18 mouse cellular contexts compared by ENCODE assay signal in genomic region chr14:55616844-55617243, GRCm38 (mm10). TPM values are rescaled to one million over a fixed set of nuclear protein-coding genes. Genes with fewer than 3 reads are reported as not detected.
A peak's percentile ranks its signal among the peaks of the same experiment; 100 is the strongest.
DNase-seq lines count a peak whose midpoint lies in the region; ATAC-seq and TF ChIP-seq lines count a peak whose summit lies in the region.
"Had no signal": no experiment of that assay in that cellular context is flagged by ENCODE, and none has a peak within 500 bp of the region (broad histone marks: within the 10 kb centered on the region; RNA-seq: fewer than 3 reads in every experiment).

No protein-coding gene starts in this region.

- no peak for ATAC-seq in kidney, embryonic 15.5 days (replicated peaks; ENCODE audit: low FRiP score)
- ATAC-seq in liver, embryonic 15.5 days (ENCODE audit: insufficient read depth): no peak
- ATAC-seq: forebrain, embryonic 15.5 days had no signal

- TF ChIP-seq CTCF in MEL (IDR thresholded peaks at IDR 0.05 in 2 of 3, conservative IDR thresholded peaks at IDR 0.05 in 1 of 3; ENCODE audit: control insufficient read depth in 1 of 3, insufficient read depth in 1 of 3, low read depth in 2 of 3, low read length in 3 of 3, poor library complexity in 1 of 3, severe bottlenecking in 1 of 3): no peak

- no peak for TF ChIP-seq EP300 in MEL (IDR thresholded peaks at IDR 0.05; ENCODE audit: low read depth in 1 of 2, low read length in 2 of 2)

- H3K79me2 ChIP-seq in MEL (ENCODE audit: control insufficient read depth, insufficient read depth, low read length, poor library complexity): no peaks in the 10 kb centered on the region

- no peaks in the 10 kb centered on the region for H3K9me3 ChIP-seq in kidney, embryonic 15.5 days (replicated peaks)
- no peaks in the 10 kb centered on the region for H3K9me3 ChIP-seq in liver, embryonic 15.5 days (replicated peaks)
- no peaks in the 10 kb centered on the region for H3K9me3 ChIP-seq in MEL (replicated peaks; ENCODE audit: insufficient read depth, low read length)
- H3K9me3 ChIP-seq: embryonic facial prominence, embryonic 12.5 days; forebrain, embryonic 15.5 days; G1E; hindbrain, embryonic 13.5 days had no signal

- no peak overlapping the region for H3K9ac ChIP-seq in kidney, embryonic 15.5 days
- no peak overlapping the region for H3K9ac ChIP-seq in liver, embryonic 15.5 days
- no peak overlapping the region for H3K9ac ChIP-seq in MEL (ENCODE audit: control insufficient read depth, low read depth, low read length, poor library complexity, severe bottlenecking)
- H3K9ac ChIP-seq: embryonic facial prominence, embryonic 12.5 days; forebrain, embryonic 15.5 days; hindbrain, embryonic 13.5 days had no signal

- no peaks in the 10 kb centered on the region for H3K27me3 ChIP-seq in kidney, embryonic 15.5 days
- no peaks in the 10 kb centered on the region for H3K27me3 ChIP-seq in liver, embryonic 15.5 days
- H3K27me3 ChIP-seq in MEL (ENCODE audit: control insufficient read depth in 1 of 2, insufficient read depth in 2 of 2, low read length in 2 of 2): no peaks in the 10 kb centered on the region
- H3K27me3 ChIP-seq: embryonic facial prominence, embryonic 12.5 days; forebrain, embryonic 15.5 days; hindbrain, embryonic 13.5 days had no signal

- peaks cover 12% of the 10 kb centered on the region for H3K4me1 ChIP-seq in kidney, embryonic 15.5 days
- H3K4me1 ChIP-seq in liver, embryonic 15.5 days (replicated peaks): peaks cover 67% of the 10 kb centered on the region
- H3K4me1 ChIP-seq in MEL (ENCODE audit: control insufficient read depth in 1 of 2, insufficient read depth in 2 of 2, low read length in 2 of 2): peaks cover 11 to 51% of the 10 kb centered on the region in 2 experiments
- H3K4me1 ChIP-seq: embryonic facial prominence, embryonic 12.5 days had no signal

- TF ChIP-seq POLR2A in MEL (IDR thresholded peaks at IDR 0.05; ENCODE audit: control insufficient read depth in 1 of 2, insufficient read depth in 1 of 2, low read depth in 1 of 2, low read length in 2 of 2, poor library complexity in 1 of 2): no peak

- no peak for DNase-seq in kidney, postnatal 36 days
- no peak for DNase-seq in liver
- no peak for DNase-seq in MEL (ENCODE audit: low read depth, low spot score)
- no peak for DNase-seq in urinary bladder, postnatal 10 days (ENCODE audit: low spot score)
- DNase-seq: adrenal gland, postnatal 10 days; cerebellum, adult 11-12 months; cerebellum, adult 9-10 months; cerebellum, postnatal 25 days; gastrocnemius, postnatal 36 days; heart, adult 11 months; heart, postnatal 10 days had no signal

- H3K36me3 ChIP-seq in kidney, embryonic 15.5 days: no peaks in the 10 kb centered on the region
- no peaks in the 10 kb centered on the region for H3K36me3 ChIP-seq in liver, embryonic 15.5 days (replicated peaks)
- peaks cover 0 to 27% of the 10 kb centered on the region in 2 experiments; a peak in 2 of 4 replicates for H3K36me3 ChIP-seq in MEL (ENCODE audit: control insufficient read depth in 1 of 2, insufficient read depth in 2 of 2, low read length in 2 of 2)
- H3K36me3 ChIP-seq: embryonic facial prominence, embryonic 12.5 days; forebrain, embryonic 15.5 days; hindbrain, embryonic 13.5 days had no signal

- H3K4me3 ChIP-seq in kidney, embryonic 15.5 days (replicated peaks): no peak overlapping the region
- H3K4me3 ChIP-seq in liver, embryonic 15.5 days (replicated peaks): no peak overlapping the region
- no peak overlapping the region for H3K4me3 ChIP-seq in MEL (ENCODE audit: control insufficient read depth in 1 of 2, insufficient read depth in 1 of 2, low read depth in 2 of 2, low read length in 2 of 2)
- H3K4me3 ChIP-seq: embryonic facial prominence, embryonic 12.5 days; forebrain, embryonic 15.5 days; hindbrain, embryonic 13.5 days had no signal

- 75% methylated on average over 2 of the region's 2 CpGs for WGBS in kidney, embryonic 15.5 days
- 50% methylated on average over 2 of the region's 2 CpGs for WGBS in liver, embryonic 15.5 days (ENCODE audit: insufficient replicate concordance)

- no peak for TF ChIP-seq RAD21 in MEL (IDR thresholded peaks at IDR 0.05; ENCODE audit: low read depth, low read length)

- 0 out of 2 replicates have a peak overlapping the region, but pooled peaks have one; percentile 41 for H3K27ac ChIP-seq in kidney, embryonic 15.5 days
- peak overlapping the region; percentile 86 for H3K27ac ChIP-seq in liver, embryonic 15.5 days (replicated peaks)
- no peak overlapping the region for H3K27ac ChIP-seq in MEL (ENCODE audit: control insufficient read depth, low read depth, low read length)
- H3K27ac ChIP-seq: embryonic facial prominence, embryonic 12.5 days; forebrain, embryonic 15.5 days; hindbrain, embryonic 13.5 days had no signal

- no peak overlapping the region for H3K4me2 ChIP-seq in kidney, embryonic 15.5 days
- H3K4me2 ChIP-seq in liver, embryonic 15.5 days: no peak overlapping the region; the same call in 1 of the 2 replicates
- H3K4me2 ChIP-seq: forebrain, embryonic 15.5 days had no signal

TF ChIP-seq in MEL, 35 proteins besides CTCF, POLR2A, EP300 and RAD21:
- no peak for TF ChIP-seq KAT2A (conservative IDR thresholded peaks at IDR 0.05; ENCODE audit: low read depth, low read length)
- TF ChIP-seq ZNF384 (IDR thresholded peaks at IDR 0.05; ENCODE audit: low read depth, low read length): peak; percentile 96
TF ChIP-seq in MEL: peak in this region for 1.

RNA-seq across cellular contexts. Expression of gene Rec8, which starts 1.0 kb away (rescaled TPM):
- polyA plus RNA-seq in kidney, embryonic 15.5 days (2015; fragmentation: Nextera tagmentation; extraction: Ambion mirVana): 20.3 and 22.4 TPM in 2 replicates
- 1.7 and 1.9 TPM in 2 replicates for polyA plus RNA-seq in liver, embryonic 15.5 days (2015; fragmentation: Nextera tagmentation; extraction: Ambion mirVana)
- 1.5 and 1.6 TPM in 2 replicates for total RNA-seq in MEL (2012; rRNA removed)
- polyA plus RNA-seq in MEL (2012; ENCODE audit: insufficient read depth in 1 of 2, insufficient read length in 2 of 2, low read depth in 1 of 2, low replicate concordance in 2 of 2, missing spikeins in 1 of 2): 1 to 10 TPM in 1 of 2 experiments, not detected in 1; 2.5 TPM
- total RNA-seq: gastrocnemius, adult 8-10 months; gastrocnemius, postnatal 36 days had no signal

RNA-seq across cellular contexts. Expression of gene Irf9, which starts 13.5 kb away (rescaled TPM):
- polyA plus RNA-seq in kidney, embryonic 15.5 days (2015; fragmentation: Nextera tagmentation; extraction: Ambion mirVana): 12.8 and 14.6 TPM in 2 replicates
- 20.7 and 20.9 TPM in 2 replicates for polyA plus RNA-seq in liver, embryonic 15.5 days (2015; fragmentation: Nextera tagmentation; extraction: Ambion mirVana)
- 5.0 and 8.5 TPM in 2 replicates for total RNA-seq in MEL (2012; rRNA removed)
- 10 to 100 TPM in 1 of 2 experiments, not detected in 1; 14.8 TPM for polyA plus RNA-seq in MEL (2012; ENCODE audit: insufficient read depth in 1 of 2, insufficient read length in 2 of 2, low read depth in 1 of 2, low replicate concordance in 2 of 2, missing spikeins in 1 of 2)

RNA-seq across cellular contexts. Expression of gene Ipo4, which starts 18.9 kb away (rescaled TPM):
- 97.4 and 115 TPM in 2 replicates for polyA plus RNA-seq in kidney, embryonic 15.5 days (2015; fragmentation: Nextera tagmentation; extraction: Ambion mirVana)
- polyA plus RNA-seq in liver, embryonic 15.5 days (2015; fragmentation: Nextera tagmentation; extraction: Ambion mirVana): 26.6 and 36.7 TPM in 2 replicates
- total RNA-seq in MEL (2012; rRNA removed): 46.2 and 54.1 TPM in 2 replicates
- polyA plus RNA-seq in MEL (2012; ENCODE audit: insufficient read depth in 1 of 2, insufficient read length in 2 of 2, low read depth in 1 of 2, low replicate concordance in 2 of 2, missing spikeins in 1 of 2): 100 to 1,000 TPM in 1 of 2 experiments, not detected in 1; 132 TPM

RNA-seq across cellular contexts. Expression of gene Gm49378, which starts 20.9 kb away (rescaled TPM):
- 1.4 and 2.3 TPM in 2 replicates for polyA plus RNA-seq in kidney, embryonic 15.5 days (2015; fragmentation: Nextera tagmentation; extraction: Ambion mirVana)
- polyA plus RNA-seq in liver, embryonic 15.5 days (2015; fragmentation: Nextera tagmentation; extraction: Ambion mirVana): 0.54 and 0.67 TPM in 2 replicates
- total RNA-seq in MEL (2012; rRNA removed): not detected in 2 replicates
- 1 to 10 TPM in 1 of 2 experiments, not detected in 1; 4.6 TPM for polyA plus RNA-seq in MEL (2012; ENCODE audit: insufficient read depth in 1 of 2, insufficient read length in 2 of 2, low read depth in 1 of 2, low replicate concordance in 2 of 2, missing spikeins in 1 of 2)

RNA-seq across cellular contexts. Expression of gene Rnf31, which starts 25.3 kb away (rescaled TPM):
- polyA plus RNA-seq in kidney, embryonic 15.5 days (2015; fragmentation: Nextera tagmentation; extraction: Ambion mirVana): 18.6 and 21.7 TPM in 2 replicates
- polyA plus RNA-seq in liver, embryonic 15.5 days (2015; fragmentation: Nextera tagmentation; extraction: Ambion mirVana): 9.1 and 12.0 TPM in 2 replicates
- total RNA-seq in MEL (2012; rRNA removed): 10.7 and 12.9 TPM in 2 replicates
- polyA plus RNA-seq in MEL (2012; ENCODE audit: insufficient read depth in 1 of 2, insufficient read length in 2 of 2, low read depth in 1 of 2, low replicate concordance in 2 of 2, missing spikeins in 1 of 2): 10 to 100 TPM in 1 of 2 experiments, not detected in 1; 24.5 TPM
